Mouse (Mus musculus): Measurements from ENCODE around the gene Rasal2. TPM values are rescaled to one million over a fixed set of nuclear protein-coding genes. Genes with fewer than 3 reads are reported as not detected.

Rasal2 gene
- polyA plus RNA-seq, 1 experiment from 2014 or later, result 6.2 TPM

GRCm38 (mm10) chr1:157448164-157448804 lies 35.9 kb upstream of the Rasal2 start:
- H3K27me3 ChIP-seq (ENCODE audit: low read depth, poor library complexity, severe bottlenecking), result peaks cover 25% of the 10 kb centered on the region
- WGBS, result 33% methylated on average over 7 of the region's 7 CpGs
- H3K36me3 ChIP-seq, result no peaks in the 10 kb centered on the region
- H3K4me3 ChIP-seq, result no peak overlapping the region
- H3K9me3 ChIP-seq (replicated peaks), result no peaks in the 10 kb centered on the region
- DNase-seq (ENCODE audit: low spot score), result no peak
- peak overlapping the region; percentile 36; the same call in 1 of the 2 replicates for H3K27ac ChIP-seq
- peaks cover 72% of the 10 kb centered on the region for H3K4me1 ChIP-seq

- peaks cover 25% of the 10 kb centered on the region for H3K27me3 ChIP-seq (ENCODE audit: low read depth, poor library complexity, severe bottlenecking)
- no peaks in the 10 kb centered on the region for H3K9me3 ChIP-seq (replicated peaks)
- 90% methylated on average over 4 of the region's 4 CpGs for WGBS
- no peak for DNase-seq (ENCODE audit: low spot score)
- H3K4me3 ChIP-seq, result no peak overlapping the region
- no peak overlapping the region for H3K27ac ChIP-seq
- peaks cover 67% of the 10 kb centered on the region for H3K4me1 ChIP-seq
- no peaks in the 10 kb centered on the region for H3K36me3 ChIP-seq
Observed at GRCm38 (mm10) chr1:157447142-157447541, 34.7 kb upstream of the Rasal2 start.

GRCm38 (mm10) chr1:157446325-157446724 lies 33.9 kb upstream of the Rasal2 start:
- Histone ChIP-seq H3K27me3 (ENCODE audit: low read depth, poor library complexity, severe bottlenecking) (peaks cover 25% of the 10 kb centered on the region), H3K36me3 (no peaks in the 10 kb centered on the region), H3K9me3 (replicated peaks) (no peaks in the 10 kb centered on the region), H3K4me1 (peaks cover 67% of the 10 kb centered on the region), H3K27ac (no peak overlapping the region), H3K4me3 (no peak overlapping the region)
- no peak for DNase-seq (ENCODE audit: low spot score)
- 66% methylated on average over 7 of the region's 7 CpGs for WGBS

GRCm38 (mm10) chr1:157445398-157445910 lies 33.1 kb upstream of the Rasal2 start:
- Histone ChIP-seq H3K9me3 (replicated peaks) (no peaks in the 10 kb centered on the region), H3K36me3 (no peaks in the 10 kb centered on the region), H3K4me1 (peaks cover 61% of the 10 kb centered on the region), H3K27me3 (ENCODE audit: low read depth, poor library complexity, severe bottlenecking) (peaks cover 20% of the 10 kb centered on the region; the same call in 1 of the 2 replicates), H3K27ac (no peak overlapping the region), H3K4me3 (no peak overlapping the region)
- DNase-seq (ENCODE audit: low spot score), result no peak
- 96% methylated on average over 6 of the region's 6 CpGs for WGBS

GRCm38 (mm10) chr1:157444632-157445300 lies 32.4 kb upstream of the Rasal2 start:
- Histone ChIP-seq H3K27me3 (ENCODE audit: low read depth, poor library complexity, severe bottlenecking) (peaks cover 23% of the 10 kb centered on the region; the same call in 1 of the 2 replicates), H3K4me1 (peaks cover 60% of the 10 kb centered on the region), H3K36me3 (no peaks in the 10 kb centered on the region), H3K9me3 (replicated peaks) (no peaks in the 10 kb centered on the region), H3K4me3 (no peak overlapping the region), H3K27ac (no peak overlapping the region)
- 65% methylated on average over 13 of the region's 13 CpGs for WGBS
- peak; percentile 33 for DNase-seq (ENCODE audit: low spot score)

GRCm38 (mm10) chr1:157443723-157444561 lies 31.5 kb upstream of the Rasal2 start:
- Histone ChIP-seq H3K9me3 (replicated peaks) (no peaks in the 10 kb centered on the region), H3K4me1 (peaks cover 58% of the 10 kb centered on the region), H3K27me3 (ENCODE audit: low read depth, poor library complexity, severe bottlenecking) (peaks cover 23% of the 10 kb centered on the region; the same call in 1 of the 2 replicates), H3K4me3 (no peak overlapping the region), H3K27ac (peak overlapping the region; percentile 73), H3K36me3 (no peaks in the 10 kb centered on the region)
- no peak for DNase-seq (ENCODE audit: low spot score)
- 44% methylated on average over 19 of the region's 19 CpGs for WGBS

GRCm38 (mm10) chr1:157443026-157443722 lies 30.8 kb upstream of the Rasal2 start:
- WGBS, result 28% methylated on average over 14 of the region's 14 CpGs
- Histone ChIP-seq H3K4me3 (no peak overlapping the region), H3K4me1 (peaks cover 52% of the 10 kb centered on the region)

GRCm38 (mm10) chr1:157439973-157440641 lies 27.7 kb upstream of the Rasal2 start:
- no peaks in the 10 kb centered on the region for H3K36me3 ChIP-seq
- peak overlapping the region; percentile 20; the same call in 1 of the 2 replicates for H3K4me3 ChIP-seq
- 4% methylated on average over 14 of the region's 14 CpGs for WGBS
- H3K27ac ChIP-seq, result no peak overlapping the region
- H3K4me1 ChIP-seq, result peaks cover 34% of the 10 kb centered on the region
- H3K27me3 ChIP-seq (ENCODE audit: low read depth, poor library complexity, severe bottlenecking), result peaks cover 14% of the 10 kb centered on the region; the same call in 1 of the 2 replicates
- no peaks in the 10 kb centered on the region for H3K9me3 ChIP-seq (replicated peaks)
- DNase-seq (ENCODE audit: low spot score), result peak; percentile 37

More at GRCm38 (mm10) chr1:157443026-157443722, 30.8 kb upstream of the Rasal2 start:
- Histone ChIP-seq H3K36me3 (no peaks in the 10 kb centered on the region), H3K9me3 (replicated peaks) (no peaks in the 10 kb centered on the region), H3K27me3 (ENCODE audit: low read depth, poor library complexity, severe bottlenecking) (peaks cover 23% of the 10 kb centered on the region; the same call in 1 of the 2 replicates), H3K27ac (peak overlapping the region; percentile 73)
- DNase-seq (ENCODE audit: low spot score), result peak; percentile 35

GRCm38 (mm10) chr1:157439101-157439500 lies 26.7 kb upstream of the Rasal2 start:
- 89% methylated on average over 4 of the region's 4 CpGs for WGBS
- Histone ChIP-seq H3K4me1 (peaks cover 25% of the 10 kb centered on the region), H3K36me3 (no peaks in the 10 kb centered on the region), H3K27ac (no peak overlapping the region), H3K27me3 (ENCODE audit: low read depth, poor library complexity, severe bottlenecking) (peaks cover 14% of the 10 kb centered on the region; the same call in 1 of the 2 replicates), H3K9me3 (replicated peaks) (no peaks in the 10 kb centered on the region), H3K4me3 (no peak overlapping the region)
- no peak for DNase-seq (ENCODE audit: low spot score)

GRCm38 (mm10) chr1:157438290-157438689 lies 25.9 kb upstream of the Rasal2 start:
- H3K4me3 ChIP-seq, result no peak overlapping the region
- H3K9me3 ChIP-seq (replicated peaks), result no peaks in the 10 kb centered on the region
- no peak overlapping the region for H3K27ac ChIP-seq
- H3K36me3 ChIP-seq, result no peaks in the 10 kb centered on the region
- peaks cover 17% of the 10 kb centered on the region for H3K4me1 ChIP-seq
- 84% methylated on average over 2 of the region's 2 CpGs for WGBS
- peaks cover 14% of the 10 kb centered on the region; the same call in 1 of the 2 replicates for H3K27me3 ChIP-seq (ENCODE audit: low read depth, poor library complexity, severe bottlenecking)
- no peak for DNase-seq (ENCODE audit: low spot score)

- peaks cover 14% of the 10 kb centered on the region; the same call in 1 of the 2 replicates for H3K27me3 ChIP-seq (ENCODE audit: low read depth, poor library complexity, severe bottlenecking)
- no peak overlapping the region for H3K27ac ChIP-seq
- H3K4me3 ChIP-seq, result no peak overlapping the region
- DNase-seq (ENCODE audit: low spot score), result no peak
- H3K36me3 ChIP-seq, result no peaks in the 10 kb centered on the region
- H3K4me1 ChIP-seq, result peaks cover 10% of the 10 kb centered on the region; the same call in 1 of the 2 replicates
- 94% methylated on average over 6 of the region's 6 CpGs for WGBS
- no peaks in the 10 kb centered on the region for H3K9me3 ChIP-seq (replicated peaks)
Observed at GRCm38 (mm10) chr1:157435926-157436325, 23.5 kb upstream of the Rasal2 start.
